Mouse (Mus musculus): ENCODE data around the gene Clp1. TPM values are rescaled to one million over a fixed set of nuclear protein-coding genes. Genes with fewer than 3 reads are reported as not detected.

Gene Clp1
- total and polyA plus RNA-seq, 3 experiments = 27.1 to 29.8 TPM; not detected in 1

- no peaks in the 10 kb centered on the region for H3K79me2 ChIP-seq (ENCODE audit: control insufficient read depth, insufficient read depth, low read length, poor library complexity)
- H3K4me3 ChIP-seq (ENCODE audit: control insufficient read depth in 1 of 2, insufficient read depth in 1 of 2, low read depth in 2 of 2, low read length in 2 of 2) = no peak overlapping the region
- peaks cover 7 to 17% of the 10 kb centered on the region in 2 experiments for H3K27me3 ChIP-seq (ENCODE audit: control insufficient read depth in 1 of 2, insufficient read depth in 2 of 2, low read length in 2 of 2)
- no peaks in the 10 kb centered on the region for H3K36me3 ChIP-seq (ENCODE audit: control insufficient read depth in 1 of 2, insufficient read depth in 2 of 2, low read length in 2 of 2)
- H3K9me3 ChIP-seq (replicated peaks; ENCODE audit: insufficient read depth, low read length) = no peaks in the 10 kb centered on the region
- no peak overlapping the region for H3K9ac ChIP-seq (ENCODE audit: control insufficient read depth, low read depth, low read length, poor library complexity, severe bottlenecking)
- no peak for DNase-seq (ENCODE audit: low read depth, low spot score)
- H3K4me1 ChIP-seq (ENCODE audit: control insufficient read depth in 1 of 2, insufficient read depth in 2 of 2, low read length in 2 of 2) = no peaks in the 10 kb centered on the region
- no peak overlapping the region for H3K27ac ChIP-seq (ENCODE audit: control insufficient read depth, low read depth, low read length)
- no peak for TF ChIP-seq ZMIZ1 (IDR thresholded peaks at IDR 0.05; ENCODE audit: low read depth, low read length)
- TF ChIP-seq GATA1 (IDR thresholded peaks at IDR 0.05; ENCODE audit: low read depth, low read length) = no peak
- TF ChIP-seq MYC (IDR thresholded peaks at IDR 0.05; ENCODE audit: low read depth, low read length) = no peak
- no peak for TF ChIP-seq POLR2AphosphoS2 (IDR thresholded peaks at IDR 0.05; ENCODE audit: low read length)
- no peak for TF ChIP-seq E2F4 (IDR thresholded peaks at IDR 0.05; ENCODE audit: borderline replicate concordance, low read depth, low read length)
- TF ChIP-seq MAX (IDR thresholded peaks at IDR 0.05; ENCODE audit: low read length) = no peak
- no peak for TF ChIP-seq TAL1 (IDR thresholded peaks at IDR 0.05; ENCODE audit: low read length)
- no peak for TF ChIP-seq ELF1 (IDR thresholded peaks at IDR 0.05; ENCODE audit: low read depth, low read length)
- TF ChIP-seq RAD21 (IDR thresholded peaks at IDR 0.05; ENCODE audit: low read depth, low read length) = no peak
- no peak for TF ChIP-seq JUND (IDR thresholded peaks at IDR 0.05; ENCODE audit: low read depth, low read length)
- no peak for TF ChIP-seq KAT2A (conservative IDR thresholded peaks at IDR 0.05; ENCODE audit: low read depth, low read length)
These were observed 33.6 kb upstream of the Clp1 start for GRCm38 (mm10) chr2:84760777-84761176.

GRCm38 (mm10) chr2:84758542-84759127 lies 31.5 kb upstream of the Clp1 start:
- H3K27ac ChIP-seq (ENCODE audit: control insufficient read depth, low read depth, low read length) = no peak overlapping the region
- no peaks in the 10 kb centered on the region for H3K9me3 ChIP-seq (replicated peaks; ENCODE audit: insufficient read depth, low read length)
- DNase-seq (ENCODE audit: low read depth, low spot score) = peak; percentile 64
- no peaks in the 10 kb centered on the region for H3K36me3 ChIP-seq (ENCODE audit: control insufficient read depth in 1 of 2, insufficient read depth in 2 of 2, low read length in 2 of 2)
- no peak overlapping the region for H3K4me3 ChIP-seq (ENCODE audit: control insufficient read depth in 1 of 2, insufficient read depth in 1 of 2, low read depth in 2 of 2, low read length in 2 of 2)
- H3K4me1 ChIP-seq (ENCODE audit: control insufficient read depth in 1 of 2, insufficient read depth in 2 of 2, low read length in 2 of 2) = no peaks in the 10 kb centered on the region
- TF ChIP-seq POLR2AphosphoS5 (IDR thresholded peaks at IDR 0.05; ENCODE audit: borderline replicate concordance, low read depth, low read length) (no peak), USF1 (IDR thresholded peaks at IDR 0.05; ENCODE audit: low read depth, low read length) (peak; percentile 91), GABPA (IDR thresholded peaks at IDR 0.05; ENCODE audit: low read depth, low read length) (no peak), MXI1 (IDR thresholded peaks at IDR 0.05; ENCODE audit: low read depth, low read length) (peak; percentile 43; the same call in 1 of the 2 replicates), SMC3 (IDR thresholded peaks at IDR 0.05; ENCODE audit: low read depth, low read length) (peak; percentile 84), BHLHE40 (IDR thresholded peaks at IDR 0.05; ENCODE audit: borderline replicate concordance, low read depth, low read length) (peak; percentile 67; the same call in 1 of the 2 replicates), ZC3H11A (IDR thresholded peaks at IDR 0.05; ENCODE audit: low read depth, low read length) (peak; percentile 61), SIN3A (IDR thresholded peaks at IDR 0.05; ENCODE audit: low read length) (peak; percentile 40; the same call in 1 of the 2 replicates), MYC (IDR thresholded peaks at IDR 0.05; ENCODE audit: low read depth, low read length) (peak; percentile 74; the same call in 1 of the 2 replicates), MAX (IDR thresholded peaks at IDR 0.05; ENCODE audit: low read length) (peak; percentile 64; the same call in 1 of the 2 replicates), USF2 (IDR thresholded peaks at IDR 0.05; ENCODE audit: borderline replicate concordance in 1 of 2, insufficient read depth in 1 of 2, low read depth in 1 of 2, low read length in 2 of 2) (peak; percentile 28 to 67; a peak in 1 of 4 replicates), JUND (IDR thresholded peaks at IDR 0.05; ENCODE audit: low read depth, low read length) (no peak), CTCF (IDR thresholded peaks at IDR 0.05 in 2 of 3, conservative IDR thresholded peaks at IDR 0.05 in 1 of 3; ENCODE audit: control insufficient read depth in 1 of 3, insufficient read depth in 1 of 3, low read depth in 2 of 3, low read length in 3 of 3, poor library complexity in 1 of 3, severe bottlenecking in 1 of 3) (peak in 2 of 3 experiments; percentile 52 to 82; a peak in 4 of 6 replicates), RAD21 (IDR thresholded peaks at IDR 0.05; ENCODE audit: low read depth, low read length) (peak; percentile 78)
- no peak overlapping the region for H3K9ac ChIP-seq (ENCODE audit: control insufficient read depth, low read depth, low read length, poor library complexity, severe bottlenecking)
- peaks cover 9 to 16% of the 10 kb centered on the region in 2 experiments for H3K27me3 ChIP-seq (ENCODE audit: control insufficient read depth in 1 of 2, insufficient read depth in 2 of 2, low read length in 2 of 2)
- no peaks in the 10 kb centered on the region for H3K79me2 ChIP-seq (ENCODE audit: control insufficient read depth, insufficient read depth, low read length, poor library complexity)
